Comparison of ENCODE assay signal across 22 mouse cellular contexts in the genomic region with DNA sequence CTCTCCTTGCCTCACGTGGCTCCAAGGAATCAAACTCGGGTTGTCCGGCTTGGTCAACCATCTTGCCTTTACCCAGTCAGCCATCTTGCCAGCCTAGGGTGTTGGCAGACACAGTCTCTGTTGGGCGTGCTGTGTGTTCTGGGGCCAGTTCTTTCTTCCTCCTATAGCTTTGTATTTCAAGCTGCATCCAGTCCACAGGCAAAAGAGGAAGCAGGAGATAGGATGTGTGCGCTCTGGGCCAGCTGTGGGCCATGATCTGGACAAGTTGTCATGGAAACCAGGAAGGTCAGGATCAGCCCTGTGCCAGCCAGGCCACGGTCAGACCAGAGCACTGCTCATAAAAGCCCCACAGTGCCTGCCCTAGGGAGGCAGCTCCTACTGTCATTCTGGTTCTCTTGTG.
A peak's percentile ranks its signal among the peaks of the same experiment; 100 is the strongest.
DNase-seq lines count a peak whose midpoint lies in the region; ATAC-seq and TF ChIP-seq lines count a peak whose summit lies in the region.
"Had no signal": no experiment of that assay in that cellular context is flagged by ENCODE, and none has a peak within 500 bp of the region (broad histone marks: within the 10 kb centered on the region; RNA-seq: fewer than 3 reads in every experiment).

No protein-coding gene starts in this region.

- no peak; the same call in 1 of the 2 replicates for ATAC-seq in lung, postnatal 0 days
- ATAC-seq in granulocyte monocyte progenitor cell, adult 5-6 weeks (replicated peaks; ENCODE audit: poor library complexity, severe bottlenecking), result peak; percentile 97
- peak; percentile 34; the same call in 1 of the 2 replicates for ATAC-seq in monocyte, adult 5-6 weeks (replicated peaks; ENCODE audit: insufficient number of reproducible peaks, low FRiP score, low TSS enrichment, poor library complexity, severe bottlenecking)

- no peak overlapping the region for H3K4me2 ChIP-seq in lung, postnatal 0 days (replicated peaks; ENCODE audit: low read depth, low read length)
- H3K4me2 ChIP-seq: hindbrain, embryonic 15.5 days; liver, embryonic 11.5 days; midbrain, embryonic 12.5 days had no signal

- no peak for TF ChIP-seq EP300 in lung, postnatal 0 days (IDR thresholded peaks at IDR 0.05)

- no peak overlapping the region for H3K4me3 ChIP-seq in lung, postnatal 0 days (ENCODE audit: low read depth, low read length)
- H3K4me3 ChIP-seq: forebrain, embryonic 10.5 days; gastrocnemius, adult 2 months; heart, adult 2 months; hindbrain, embryonic 15.5 days; midbrain, embryonic 12.5 days had no signal

- H3K27me3 ChIP-seq in lung, postnatal 0 days (replicated peaks; ENCODE audit: insufficient read depth, low read length), result no peaks in the 10 kb centered on the region
- H3K27me3 ChIP-seq: hindbrain, embryonic 15.5 days; midbrain, embryonic 12.5 days had no signal

- H3K9me3 ChIP-seq in lung, postnatal 0 days (ENCODE audit: low read length), result no peaks in the 10 kb centered on the region
- H3K9me3 ChIP-seq: forebrain, embryonic 10.5 days; hindbrain, embryonic 15.5 days; midbrain, embryonic 12.5 days had no signal

- WGBS in lung, postnatal 0 days, result 81% methylated on average over 6 of the region's 6 CpGs

- intact Hi-C loops in heart, postnatal 36 days (cut with DNase I), result no loop called here

- no peak for TF ChIP-seq CTCF in lung, postnatal 0 days (IDR thresholded peaks at IDR 0.05)

- H3K4me1 ChIP-seq in lung, postnatal 0 days (ENCODE audit: insufficient read depth, low read depth, low read length), result no peaks in the 10 kb centered on the region

- H3K27ac ChIP-seq in lung, postnatal 0 days (ENCODE audit: low read length), result no peak overlapping the region
- H3K27ac ChIP-seq: forebrain, embryonic 10.5 days; gastrocnemius, adult 2 months; heart, adult 2 months; hindbrain, embryonic 15.5 days; midbrain, embryonic 12.5 days had no signal

- no peak overlapping the region for H3K9ac ChIP-seq in lung, postnatal 0 days (replicated peaks; ENCODE audit: low read depth)
- H3K9ac ChIP-seq: hindbrain, embryonic 15.5 days; midbrain, embryonic 12.5 days had no signal

- DNase-seq in heart, adult 11 months, result peak; percentile 96
- no peak for DNase-seq in heart, postnatal 36 days
- DNase-seq in lung, postnatal 0 days (ENCODE audit: low spot score), result peak; percentile 6
- no peak for DNase-seq in lung, postnatal 25 days (ENCODE audit: low spot score)
- no peak for DNase-seq in layer of hippocampus, adult 9-11 months
- no peak for DNase-seq in left cerebral cortex, adult 8-10 months (ENCODE audit: low spot score in 2 of 2)
- DNase-seq: adrenal gland, postnatal 36 days; cerebellum, adult 8-10 months; gastrocnemius, adult 2 months; kidney, adult 11 months; kidney, postnatal 25 days; lung, adult 18-20 months; lung, postnatal 4 days; right cerebral cortex, postnatal 14 days; thymus, postnatal 4 days had no signal

- no peaks in the 10 kb centered on the region for H3K36me3 ChIP-seq in lung, postnatal 0 days (ENCODE audit: insufficient read depth, low read length)
- H3K36me3 ChIP-seq: forebrain, embryonic 10.5 days; hindbrain, embryonic 15.5 days; midbrain, embryonic 12.5 days had no signal

Comparison
In these comparisons a context has a peak if more than half of its experiments do, and no peak if none do; other contexts are left out.
1. DNase-seq: peak in heart, adult 11 months (single experiment) and lung, postnatal 0 days (single experiment); none in heart, postnatal 36 days (0 of 2), lung, postnatal 25 days (single experiment), layer of hippocampus, adult 9-11 months (single experiment) and left cerebral cortex, adult 8-10 months (0 of 2).